Mouse (Mus musculus) heart, postnatal 0 days (tissue): ENCODE results near the gene B4galnt4.
"Not testable (repeated sequence)": the region's sequence is repeated elsewhere in the genome, so short reads cannot be mapped to it uniquely, and the experiment has no call there.

Experiments used
- CTCF ChIP-seq: IDR thresholded peaks from 2 replicates; pipeline ENCODE4 v1.5.1; 2016; ENCODE audit warnings: antibody characterized with exemption, control low read depth, low read depth
- EP300 ChIP-seq: IDR thresholded peaks from 2 replicates; pipeline ENCODE4 v1.6.1; 2016; ENCODE audit warnings: antibody characterized with exemption, low read depth

DNA sequence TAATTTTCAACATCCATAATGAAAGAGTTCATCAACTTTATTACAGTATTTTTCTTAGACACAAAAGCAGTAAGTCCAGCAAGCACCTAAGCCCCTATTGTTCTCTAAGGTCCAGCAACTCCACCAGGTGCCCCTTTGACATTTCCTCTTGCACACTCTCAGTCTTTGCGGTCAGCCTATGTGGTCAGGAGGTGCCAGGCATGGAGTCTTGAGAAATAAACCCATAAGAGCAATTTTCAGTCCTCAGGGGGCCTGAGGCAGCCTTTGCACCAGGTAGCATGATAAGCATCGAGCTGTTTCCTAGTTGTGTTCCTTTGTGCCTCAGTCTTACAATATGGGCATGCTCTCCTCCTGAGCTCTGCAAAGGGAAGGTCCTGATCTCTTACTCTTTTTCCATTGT lies 24.3 kb upstream of the B4galnt4 start:
- not testable (repeated sequence) for TF ChIP-seq CTCF, EP300
